Mouse (Mus musculus) cortical plate, adult 2 months (tissue): Measurements from ENCODE around the gene Sowahc.

Source experiments
- CTCF ChIP-seq: fragments of 200-500 bp; IDR thresholded peaks from 2 replicates; pipeline ENCODE4 v1.5.1; 2011; ENCODE audit warnings: mild to moderate bottlenecking, control low read depth, low read length; ENCODE audit not compliant: insufficient read depth; ENCODE audit errors: extremely low read depth
- POLR2A ChIP-seq: fragments of 200-500 bp; IDR thresholded peaks from 2 replicates; pipeline ENCODE4 v1.6.1; 2011; ENCODE audit warnings: mild to moderate bottlenecking, low read length, control low read depth; ENCODE audit not compliant: insufficient read depth; ENCODE audit errors: extremely low read depth

GRCm38 (mm10) chr10:59237757-59238156 lies 16.0 kb downstream of the Sowahc start:
- TF ChIP-seq CTCF (no peak), POLR2A (no peak)
